Mouse (Mus musculus): ENCODE measurements around the gene Ctdspl.

- TF ChIP-seq POLR2A (IDR thresholded peaks at IDR 0.05; ENCODE audit: borderline replicate concordance, low read depth, low read length) (no peak), CTCF (IDR thresholded peaks at IDR 0.05; ENCODE audit: low read depth, low read length) (no peak)
Measured at GRCm38 (mm10) chr9:118974148-118974547, 47.9 kb downstream of the Ctdspl start.
